19 mouse cellular contexts compared by ENCODE assay signal in the genomic region with DNA sequence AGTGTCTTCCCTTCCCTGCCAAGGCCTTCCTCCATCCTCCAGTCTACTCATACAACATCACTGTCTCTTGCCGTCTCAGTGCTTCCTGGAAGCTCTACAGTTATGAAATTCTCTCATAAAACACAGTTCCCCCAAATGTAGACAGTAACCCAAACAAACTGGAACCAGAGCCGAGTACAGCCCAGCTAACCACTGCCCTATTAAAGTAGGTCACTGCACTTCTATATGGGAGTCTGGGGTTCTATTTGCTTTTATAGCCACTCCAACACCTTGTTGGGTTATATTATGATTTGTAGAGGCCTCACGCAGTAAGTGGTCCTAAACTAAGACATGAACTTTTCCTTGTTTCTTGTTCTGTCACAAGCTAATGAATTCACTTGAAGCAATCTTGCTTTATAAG.
DNase-seq lines count a peak whose midpoint lies in the region; ATAC-seq lines count a peak whose summit lies in the region.
"Had no signal": no experiment of that assay in that cellular context is flagged by ENCODE, and none has a peak within 500 bp of the region (broad histone marks: within the 10 kb centered on the region; RNA-seq: fewer than 3 reads in every experiment).

No protein-coding gene starts in this region.

- peaks cover 12% of the 10 kb centered on the region for H3K4me1 ChIP-seq in limb, embryonic 12.5 days (replicated peaks)
- H3K4me1 ChIP-seq in limb, embryonic 10.5 days, result peaks cover 38% of the 10 kb centered on the region
- H3K4me1 ChIP-seq in limb, embryonic 13.5 days, result peaks cover 20% of the 10 kb centered on the region
- H3K4me1 ChIP-seq: forebrain, embryonic 13.5 days; forebrain, embryonic 15.5 days had no signal

- H3K27ac ChIP-seq in limb, embryonic 12.5 days, result peak overlapping the region; percentile 60; the same call in 1 of the 2 replicates
- no peak overlapping the region; the same call in 1 of the 2 replicates for H3K27ac ChIP-seq in limb, embryonic 10.5 days
- no peak overlapping the region for H3K27ac ChIP-seq in limb, embryonic 13.5 days
- H3K27ac ChIP-seq: embryonic facial prominence, embryonic 12.5 days; forebrain, embryonic 13.5 days; forebrain, embryonic 15.5 days had no signal

- ATAC-seq in limb, embryonic 12.5 days (ENCODE audit: insufficient number of reproducible peaks, insufficient read depth, low FRiP score, low TSS enrichment, low read depth), result no peak
- peak; percentile 51; the same call in 1 of the 2 replicates for ATAC-seq in limb, embryonic 13.5 days (ENCODE audit: low FRiP score, low read depth)
- ATAC-seq: forebrain, embryonic 13.5 days; forebrain, embryonic 15.5 days; forebrain, postnatal 0 days had no signal

- no peaks in the 10 kb centered on the region for H3K27me3 ChIP-seq in limb, embryonic 12.5 days
- H3K27me3 ChIP-seq in limb, embryonic 10.5 days (ENCODE audit: low read depth, poor library complexity, severe bottlenecking), result no peaks in the 10 kb centered on the region
- no peaks in the 10 kb centered on the region for H3K27me3 ChIP-seq in limb, embryonic 13.5 days
- H3K27me3 ChIP-seq: embryonic facial prominence, embryonic 12.5 days; forebrain, embryonic 15.5 days had no signal

- no peak overlapping the region for H3K4me3 ChIP-seq in limb, embryonic 12.5 days (replicated peaks)
- no peak overlapping the region for H3K4me3 ChIP-seq in limb, embryonic 10.5 days
- no peak overlapping the region for H3K4me3 ChIP-seq in limb, embryonic 13.5 days
- H3K4me3 ChIP-seq: embryonic facial prominence, embryonic 12.5 days; forebrain, embryonic 13.5 days; forebrain, embryonic 15.5 days had no signal

- 56% methylated on average over 3 of the region's 3 CpGs for WGBS in limb, embryonic 12.5 days
- WGBS in limb, embryonic 10.5 days, result 92% methylated on average over 3 of the region's 3 CpGs
- 50% methylated on average over 3 of the region's 3 CpGs for WGBS in limb, embryonic 13.5 days

- H3K4me2 ChIP-seq in limb, embryonic 12.5 days, result no peak overlapping the region
- no peak overlapping the region for H3K4me2 ChIP-seq in limb, embryonic 13.5 days (replicated peaks)
- H3K4me2 ChIP-seq: embryonic facial prominence, embryonic 12.5 days; forebrain, embryonic 13.5 days; forebrain, embryonic 15.5 days had no signal

- H3K9ac ChIP-seq in limb, embryonic 12.5 days (replicated peaks), result no peak overlapping the region
- H3K9ac ChIP-seq in limb, embryonic 13.5 days, result no peak overlapping the region
- H3K9ac ChIP-seq: embryonic facial prominence, embryonic 12.5 days; forebrain, embryonic 13.5 days; forebrain, embryonic 15.5 days; forebrain, postnatal 0 days had no signal

- H3K36me3 ChIP-seq in limb, embryonic 12.5 days, result 0 out of 2 replicates have a peak, but pooled peaks cover 6% of the 10 kb centered on the region
- H3K36me3 ChIP-seq in limb, embryonic 10.5 days, result peaks cover 4% of the 10 kb centered on the region; the same call in 1 of the 2 replicates
- H3K36me3 ChIP-seq in limb, embryonic 13.5 days, result no peaks in the 10 kb centered on the region
- H3K36me3 ChIP-seq: embryonic facial prominence, embryonic 12.5 days; forebrain, embryonic 15.5 days had no signal

- DNase-seq in limb, embryonic 10.5 days (ENCODE audit: low spot score), result no peak
- no peak for DNase-seq in spleen, postnatal 4 days (ENCODE audit: low spot score in 2 of 2)
- no peak for DNase-seq in kidney, postnatal 10 days
- DNase-seq: adrenal gland, adult 2 months; adrenal gland, postnatal 10 days; adrenal gland, postnatal 25 days; cerebellum, adult 11 months; cerebellum, adult 18-20 months; cerebellum, adult 8-10 months; cerebellum, adult 9-11 months; cerebellum, postnatal 14 days; cerebellum, postnatal 36 days; embryo, embryonic 11 days; forebrain, postnatal 0 days had no signal

- H3K9me3 ChIP-seq in limb, embryonic 12.5 days, result no peaks in the 10 kb centered on the region
- H3K9me3 ChIP-seq in limb, embryonic 10.5 days (replicated peaks), result no peaks in the 10 kb centered on the region
- no peaks in the 10 kb centered on the region for H3K9me3 ChIP-seq in limb, embryonic 13.5 days
- H3K9me3 ChIP-seq: embryonic facial prominence, embryonic 12.5 days; forebrain, embryonic 13.5 days; forebrain, embryonic 15.5 days had no signal
